Mouse (Mus musculus) lung, adult 18-20 months (tissue): Measurements from ENCODE around the gene Mucl3.

Experiments
- DNase-seq, 2 experiments: peaks; one replicate each; pipeline ENCODE4 v3.0.0; 2022; ENCODE audit warnings: mixed read lengths in 2 of 2

The Mucl3 gene

GRCm38 (mm10) chr17:35635202-35635601 lies 8.3 kb downstream of the Mucl3 start:
- no peak for DNase-seq

- peak; percentile 58 to 73 for DNase-seq
These were observed 9.5 kb downstream of the Mucl3 start for GRCm38 (mm10) chr17:35633992-35634391.

- no peak for DNase-seq
These were observed 17.0 kb downstream of the Mucl3 start, which contains the start of gene Gm9573 for GRCm38 (mm10) chr17:35626537-35626936. Gene Gm9573, minus strand, starts transcription at chr17:35626637.

- DNase-seq = no peak
These were observed 26.4 kb downstream of the Mucl3 start for GRCm38 (mm10) chr17:35617127-35617526.

GRCm38 (mm10) chr17:35601736-35602354 lies 41.6 kb downstream of the Mucl3 start:
- DNase-seq = no peak

GRCm38 (mm10) chr17:35601249-35601648 lies 42.2 kb downstream of the Mucl3 start, which contains the start of gene Sfta2:
Gene Sfta2, plus strand, starts transcription at chr17:35601549.
- DNase-seq = no peak

- no peak for DNase-seq
These were observed 46.1 kb downstream of the Mucl3 start for GRCm38 (mm10) chr17:35597399-35597798.

GRCm38 (mm10) chr17:35594456-35594855 lies 49.0 kb downstream of the Mucl3 start:
- DNase-seq = no peak

GRCm38 (mm10) chr17:35593786-35594185 lies 49.7 kb downstream of the Mucl3 start:
- DNase-seq = no peak

GRCm38 (mm10) chr17:35592131-35592530 lies 51.4 kb downstream of the Mucl3 start:
- no peak for DNase-seq

- no peak for DNase-seq
These were observed 51.8 kb downstream of the Mucl3 start for GRCm38 (mm10) chr17:35591731-35592130.

- DNase-seq = no peak
These were observed 52.3 kb downstream of the Mucl3 start for GRCm38 (mm10) chr17:35591219-35591578.

GRCm38 (mm10) chr17:35590410-35591218 lies 52.9 kb downstream of the Mucl3 start:
- DNase-seq = peak; percentile 54 to 70

GRCm38 (mm10) chr17:35588387-35588786 lies 55.1 kb downstream of the Mucl3 start:
- DNase-seq = no peak

GRCm38 (mm10) chr17:35587291-35587690 lies 56.2 kb downstream of the Mucl3 start:
- DNase-seq = no peak
